Mouse (Mus musculus) liver, adult 2 months (tissue): ENCODE data around the gene Prr18.

Experiments used
- CTCF ChIP-seq: fragments of 200-500 bp; IDR thresholded peaks from 2 replicates; pipeline ENCODE4 v1.5.1; 2011; ENCODE audit warnings: low read depth, low read length, control low read depth
- POLR2A ChIP-seq: fragments of 200-500 bp; IDR thresholded peaks from 2 replicates; pipeline ENCODE4 v1.6.1; 2011; ENCODE audit warnings: low read length, control low read depth; ENCODE audit not compliant: insufficient read depth; ENCODE audit errors: extremely low read depth

DNA sequence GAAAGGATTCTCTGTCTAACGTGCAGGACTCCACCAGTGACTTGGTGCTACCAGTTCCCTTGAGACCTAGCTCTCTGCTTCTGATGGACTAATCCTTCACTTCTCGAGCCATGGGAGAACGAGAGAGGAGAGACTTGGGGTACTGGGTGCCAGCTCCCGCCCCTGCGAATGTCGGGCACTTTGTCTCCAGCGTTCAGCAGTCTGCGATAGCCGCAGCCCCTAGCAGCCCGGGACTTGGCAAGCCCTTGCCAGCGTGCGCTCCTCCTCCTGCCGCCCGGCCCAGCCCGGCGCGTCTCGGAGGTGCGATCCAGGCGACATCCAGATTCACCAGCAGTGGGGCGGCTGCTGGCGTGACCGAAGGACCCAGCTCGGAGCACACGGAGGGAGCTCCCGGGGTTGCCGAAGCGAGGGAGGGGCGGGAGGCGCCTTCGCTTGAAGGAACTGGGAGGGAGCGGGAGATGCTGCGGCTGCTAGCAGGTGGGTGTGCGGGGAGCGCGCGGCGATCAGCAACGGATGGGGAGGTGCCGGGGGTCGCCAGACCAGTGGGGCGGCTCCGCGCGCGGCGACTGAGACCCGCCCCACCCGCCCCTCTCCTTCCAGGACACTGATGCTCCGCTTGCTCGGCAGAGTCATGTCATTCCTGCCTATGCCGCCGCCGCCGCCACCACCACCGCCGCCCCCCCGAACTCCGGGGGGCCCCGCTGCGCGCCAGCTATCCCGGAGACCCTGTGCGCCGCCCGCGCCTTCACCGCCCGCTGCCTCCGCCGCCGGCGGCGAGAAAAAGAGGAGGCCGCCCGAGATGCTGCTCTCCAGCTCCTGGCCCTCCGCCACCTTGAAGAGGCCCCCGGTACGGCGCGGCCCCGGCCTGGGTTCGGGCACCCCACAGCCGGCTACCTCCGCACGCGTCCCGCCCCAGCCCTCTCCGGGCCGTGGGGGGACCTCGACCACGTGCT lies 3.4 kb downstream of the Prr18 start:
- TF ChIP-seq CTCF (no peak), POLR2A (no peak)
